Mouse (Mus musculus) embryonic facial prominence, embryonic 15.5 days (tissue): ENCODE results near the gene Elfn1. TPM values are rescaled to one million over a fixed set of nuclear protein-coding genes. Genes with fewer than 3 reads are reported as not detected.
A peak's percentile ranks its signal among the peaks of the same experiment; 100 is the strongest.

Experiments used
- ATAC-seq: fragments of 200-750 bp; cut with Nextera tagmentation; 2 replicates; pipeline ENCODE4 v1.8.0; 2017; ENCODE audit warnings: low read depth, moderate TSS enrichment; ENCODE audit not compliant: insufficient number of reproducible peaks, low FRiP score, low TSS enrichment
- H3K27ac ChIP-seq: fragments of 300-500 bp; sonication (generic); replicated peaks from 2 replicates; pipeline ENCODE4 v1.5.1; 2015; ENCODE audit warnings: mild to moderate bottlenecking, inconsistent platforms
- H3K27me3 ChIP-seq: fragments of 300-500 bp; sonication (generic); 2 replicates; pipeline ENCODE4 v1.6.1; 2015; ENCODE audit warnings: inconsistent platforms
- H3K36me3 ChIP-seq: fragments of 300-500 bp; sonication (generic); 2 replicates; pipeline ENCODE4 v1.6.1; 2015; ENCODE audit warnings: mild to moderate bottlenecking, inconsistent platforms
- H3K4me1 ChIP-seq: fragments of 300-500 bp; sonication (generic); 2 replicates; pipeline ENCODE4 v1.6.1; 2015; ENCODE audit warnings: inconsistent platforms
- H3K4me2 ChIP-seq: fragments of 300-500 bp; sonication (generic); replicated peaks from 2 replicates; pipeline ENCODE4 v1.6.1; 2015; ENCODE audit warnings: mild to moderate bottlenecking, inconsistent platforms
- H3K4me3 ChIP-seq: fragments of 300-500 bp; sonication (generic); replicated peaks from 2 replicates; pipeline ENCODE4 v1.5.1; 2015; ENCODE audit warnings: mild to moderate bottlenecking, inconsistent platforms
- H3K9ac ChIP-seq: fragments of 300-500 bp; sonication (generic); 2 replicates; pipeline ENCODE4 v1.6.1; 2015; ENCODE audit warnings: inconsistent platforms
- H3K9me3 ChIP-seq: fragments of 300-500 bp; sonication (generic); replicated peaks from 2 replicates; pipeline ENCODE4 v1.6.1; 2016; ENCODE audit warnings: inconsistent platforms
- WGBS: fragments of 180-500 bp; shearing (Covaris S2); methylation state at CpG from one replicate; pipeline ENCODE4 v1.1.7; 2015; 5-methylcytosine and 5-hydroxymethylcytosine counted together
- polyA plus RNA-seq: library from polyadenylated mRNA; unstranded; fragments of >200 nt; fragmentation: Nextera tagmentation; extraction: Ambion mirVana; gene quantifications from 2 replicates; pipeline ENCODE4 v1.2.1, GENCODE M21; 2015

Elfn1 gene
- polyA plus RNA-seq, 1 experiment from 2014 or later, result 2.0 TPM

- Histone ChIP-seq H3K4me2 (no peak overlapping the region), H3K4me3 (no peak overlapping the region), H3K9ac (no peak overlapping the region), H3K27me3 (no peaks in the 10 kb centered on the region; the same call in 1 of the 2 replicates), H3K4me1 (peaks cover 41% of the 10 kb centered on the region), H3K36me3 (no peaks in the 10 kb centered on the region), H3K27ac (no peak overlapping the region; the same call in 1 of the 2 replicates), H3K9me3 (no peaks in the 10 kb centered on the region)
- WGBS, result 22% methylated on average over 7 of the region's 7 CpGs
- no peak for ATAC-seq
These were observed 14.8 kb upstream of the Elfn1 start for GRCm38 (mm10) chr5:139892995-139893345.

- Histone ChIP-seq H3K9ac (no peak overlapping the region), H3K4me2 (no peak overlapping the region), H3K27me3 (no peaks in the 10 kb centered on the region; the same call in 1 of the 2 replicates), H3K9me3 (no peaks in the 10 kb centered on the region), H3K4me3 (no peak overlapping the region), H3K36me3 (no peaks in the 10 kb centered on the region), H3K27ac (0 out of 2 replicates have a peak overlapping the region, but pooled peaks have one; percentile 29), H3K4me1 (peaks cover 30% of the 10 kb centered on the region)
- WGBS, result 53% methylated on average over 12 of the region's 12 CpGs
- 0 out of 2 replicates have a peak, but pooled peaks have one; percentile 25 for ATAC-seq
These were observed 13.7 kb upstream of the Elfn1 start for GRCm38 (mm10) chr5:139894025-139894508.

DNA sequence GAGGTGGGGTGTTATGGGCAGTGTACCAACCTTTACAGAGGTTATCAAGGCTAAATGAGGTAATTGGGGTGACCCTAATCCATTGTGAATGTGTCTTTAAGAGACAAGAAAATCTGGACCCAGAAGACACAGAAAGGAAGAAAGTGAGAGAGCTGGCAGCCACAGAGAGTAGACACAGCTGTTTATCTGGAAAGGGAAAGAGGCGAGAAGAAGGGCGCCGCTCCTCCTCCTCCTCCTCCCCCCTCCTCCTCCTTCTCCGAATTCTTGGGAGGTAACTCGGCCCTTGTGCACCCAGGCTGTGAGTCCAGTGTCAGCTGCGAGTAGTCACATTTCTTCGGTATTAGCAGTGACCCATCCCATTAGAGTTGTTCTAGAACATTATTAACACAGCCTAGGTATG, 8.7 kb upstream of the Elfn1 start:
- Histone ChIP-seq H3K4me2 (no peak overlapping the region), H3K9me3 (no peaks in the 10 kb centered on the region), H3K9ac (no peak overlapping the region), H3K4me3 (no peak overlapping the region), H3K4me1 (peaks cover 2% of the 10 kb centered on the region), H3K36me3 (no peaks in the 10 kb centered on the region), H3K27ac (no peak overlapping the region), H3K27me3 (no peaks in the 10 kb centered on the region; the same call in 1 of the 2 replicates)
- 33% methylated on average over 7 of the region's 7 CpGs for WGBS
- no peak for ATAC-seq

DNA sequence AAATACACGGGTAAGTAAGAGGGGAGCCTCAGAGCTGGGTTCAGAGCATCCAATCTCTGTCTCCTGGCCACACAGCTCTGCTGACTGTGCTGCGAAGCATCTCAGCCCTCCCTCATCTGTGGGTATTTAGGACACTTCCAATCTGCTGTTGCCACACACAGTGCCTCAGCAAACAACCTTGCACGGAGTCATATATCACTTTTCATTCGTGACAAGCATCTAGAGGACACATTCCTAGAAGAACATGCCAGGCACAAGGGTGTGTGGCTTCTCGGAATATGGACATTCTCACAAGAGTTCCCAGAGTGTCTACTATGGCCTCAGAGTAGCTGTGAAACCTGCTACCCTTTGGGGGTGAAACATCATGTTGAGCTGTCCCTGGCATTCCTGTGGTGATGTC, 2.6 kb upstream of the Elfn1 start:
- ATAC-seq, result no peak

DNA sequence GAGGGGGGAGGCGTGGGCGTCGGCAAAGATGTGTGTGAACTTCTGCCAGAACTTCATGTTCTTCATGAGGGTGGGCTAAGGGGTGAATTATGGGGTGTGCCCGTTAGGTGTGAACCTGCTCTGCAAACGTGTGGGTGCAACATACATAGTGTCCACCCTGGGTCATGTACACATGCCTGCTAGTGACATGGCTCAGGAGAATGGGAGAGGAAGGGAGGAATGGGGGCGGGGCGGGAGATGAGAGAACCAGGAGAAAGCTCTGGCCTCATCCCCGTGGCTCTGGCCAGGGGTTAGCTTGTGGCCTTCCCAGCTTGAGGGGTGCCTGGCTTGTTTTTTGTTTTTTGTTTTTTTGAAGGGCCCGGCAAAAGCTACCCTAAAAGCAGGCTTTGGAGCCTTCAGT, 1.2 kb upstream of the Elfn1 start:
- H3K9me3 ChIP-seq, result no peaks in the 10 kb centered on the region
- peaks cover 44% of the 10 kb centered on the region for H3K4me1 ChIP-seq
- no peak for ATAC-seq
- H3K4me2 ChIP-seq, result 0 out of 2 replicates have a peak overlapping the region, but pooled peaks have one; percentile 99
- no peaks in the 10 kb centered on the region for H3K36me3 ChIP-seq
- H3K27ac ChIP-seq, result no peak overlapping the region
- WGBS, result 41% methylated on average over 9 of the region's 9 CpGs
- H3K27me3 ChIP-seq, result peaks cover 61% of the 10 kb centered on the region
- H3K9ac ChIP-seq, result no peak overlapping the region
- H3K4me3 ChIP-seq, result no peak overlapping the region

More for the DNA sequence above, 2.6 kb upstream of the Elfn1 start:
- Histone ChIP-seq H3K4me2 (no peak overlapping the region), H3K36me3 (no peaks in the 10 kb centered on the region), H3K27ac (no peak overlapping the region), H3K9ac (no peak overlapping the region), H3K27me3 (peaks cover 47% of the 10 kb centered on the region), H3K4me1 (peaks cover 36% of the 10 kb centered on the region), H3K9me3 (no peaks in the 10 kb centered on the region), H3K4me3 (no peak overlapping the region)
- 65% methylated on average over 5 of the region's 5 CpGs for WGBS

GRCm38 (mm10) chr5:139907241-139907640, 502 bp upstream of the Elfn1 start:
- H3K27ac ChIP-seq, result no peak overlapping the region
- peaks cover 68% of the 10 kb centered on the region for H3K27me3 ChIP-seq
- H3K4me1 ChIP-seq, result peaks cover 51% of the 10 kb centered on the region
- WGBS, result 1% methylated on average over 19 of the region's 19 CpGs
- H3K4me2 ChIP-seq, result peak overlapping the region; percentile 99
- peak overlapping the region; percentile 9; the same call in 1 of the 2 replicates for H3K9ac ChIP-seq
- ATAC-seq, result no peak
- H3K36me3 ChIP-seq, result no peaks in the 10 kb centered on the region
- H3K9me3 ChIP-seq, result no peaks in the 10 kb centered on the region
- peak overlapping the region; percentile 67 for H3K4me3 ChIP-seq

DNA sequence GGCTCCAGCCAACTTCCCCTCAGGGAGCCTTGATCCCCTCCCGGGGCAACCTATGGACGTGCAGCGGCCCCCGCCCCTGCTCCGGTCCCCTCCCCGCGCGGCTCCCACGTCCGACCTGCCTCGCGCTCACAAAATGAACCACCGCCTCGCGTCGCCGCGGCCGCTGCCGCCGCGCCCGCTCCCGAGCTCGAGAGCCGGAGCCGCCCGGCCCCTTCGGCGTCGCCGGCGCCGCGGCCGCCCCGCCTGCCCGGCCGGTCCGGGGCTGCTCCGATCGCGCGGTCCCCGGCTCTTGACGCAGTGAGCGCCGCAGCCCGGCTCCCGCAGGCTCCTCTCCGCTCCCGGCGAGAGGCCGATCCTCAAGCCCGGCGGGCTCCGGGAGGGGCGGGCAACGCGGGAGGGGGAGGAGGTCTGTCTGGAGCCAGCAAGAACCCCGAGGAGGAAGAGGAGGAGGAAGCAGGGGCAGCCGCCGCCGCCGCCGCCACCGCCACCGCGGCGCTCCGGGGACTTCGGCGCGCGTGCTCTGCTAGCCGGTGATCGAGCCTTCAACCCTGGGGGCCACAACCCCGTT, 584 bp downstream of the Elfn1 start:
- Histone ChIP-seq H3K9me3 (no peaks in the 10 kb centered on the region), H3K4me1 (peaks cover 61% of the 10 kb centered on the region), H3K4me2 (peak overlapping the region; percentile 99), H3K36me3 (no peaks in the 10 kb centered on the region), H3K9ac (peak overlapping the region; percentile 48), H3K4me3 (peak overlapping the region; percentile 67), H3K27me3 (peaks cover 79% of the 10 kb centered on the region), H3K27ac (no peak overlapping the region; the same call in 1 of the 2 replicates)
- WGBS, result under 1% methylated on average over 78 of the region's 78 CpGs
- no peak for ATAC-seq

DNA sequence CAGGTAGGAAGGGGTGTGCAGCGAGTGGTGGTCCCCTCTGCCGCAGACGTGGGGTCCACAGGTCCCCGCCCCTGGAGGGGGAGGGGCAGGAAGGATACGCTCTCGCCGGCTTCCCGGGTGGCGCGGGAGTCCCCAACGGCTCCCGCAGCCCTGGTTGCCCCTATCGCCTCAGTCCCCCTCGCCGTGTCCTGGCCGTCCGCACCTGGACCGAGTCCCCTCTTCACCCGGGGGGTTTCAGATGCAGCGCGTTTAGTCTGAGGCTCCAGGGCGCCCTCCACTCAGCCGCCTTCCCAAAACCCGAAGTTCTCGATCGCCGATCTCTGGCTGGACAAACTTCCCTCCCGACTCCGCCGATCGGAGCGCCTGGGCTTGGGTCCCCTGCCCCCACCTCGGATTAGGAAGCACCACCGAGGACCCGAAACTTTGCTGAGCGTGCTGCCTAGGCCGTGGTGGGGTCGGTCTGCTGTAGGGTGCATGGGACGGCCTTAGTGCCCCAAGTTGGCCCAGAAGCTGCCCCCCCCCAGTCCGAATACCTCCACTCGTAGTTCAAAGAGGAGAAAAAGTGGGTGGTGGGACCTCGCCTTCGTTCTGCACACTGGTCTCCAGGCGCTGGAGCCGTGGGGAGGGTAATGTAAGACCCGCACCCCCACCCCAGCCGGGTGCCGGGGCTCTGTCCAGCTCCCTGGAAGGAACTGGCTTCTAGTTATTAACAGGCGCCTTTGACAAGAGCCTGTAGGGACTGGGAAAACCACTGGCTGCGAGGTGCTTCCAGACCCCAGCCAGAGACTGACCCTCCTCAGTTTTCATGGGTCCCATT, 1.3 kb downstream of the Elfn1 start:
- peak overlapping the region; percentile 99 for H3K4me2 ChIP-seq
- H3K27me3 ChIP-seq, result peaks cover 86% of the 10 kb centered on the region
- ATAC-seq, result no peak
- H3K36me3 ChIP-seq, result no peaks in the 10 kb centered on the region
- H3K9me3 ChIP-seq, result no peaks in the 10 kb centered on the region
- H3K4me1 ChIP-seq, result peaks cover 62% of the 10 kb centered on the region
- peak overlapping the region; percentile 48 for H3K9ac ChIP-seq
- peak overlapping the region; percentile 67 for H3K4me3 ChIP-seq
- no peak overlapping the region for H3K27ac ChIP-seq
- WGBS, result under 1% methylated on average over 50 of the region's 50 CpGs

DNA sequence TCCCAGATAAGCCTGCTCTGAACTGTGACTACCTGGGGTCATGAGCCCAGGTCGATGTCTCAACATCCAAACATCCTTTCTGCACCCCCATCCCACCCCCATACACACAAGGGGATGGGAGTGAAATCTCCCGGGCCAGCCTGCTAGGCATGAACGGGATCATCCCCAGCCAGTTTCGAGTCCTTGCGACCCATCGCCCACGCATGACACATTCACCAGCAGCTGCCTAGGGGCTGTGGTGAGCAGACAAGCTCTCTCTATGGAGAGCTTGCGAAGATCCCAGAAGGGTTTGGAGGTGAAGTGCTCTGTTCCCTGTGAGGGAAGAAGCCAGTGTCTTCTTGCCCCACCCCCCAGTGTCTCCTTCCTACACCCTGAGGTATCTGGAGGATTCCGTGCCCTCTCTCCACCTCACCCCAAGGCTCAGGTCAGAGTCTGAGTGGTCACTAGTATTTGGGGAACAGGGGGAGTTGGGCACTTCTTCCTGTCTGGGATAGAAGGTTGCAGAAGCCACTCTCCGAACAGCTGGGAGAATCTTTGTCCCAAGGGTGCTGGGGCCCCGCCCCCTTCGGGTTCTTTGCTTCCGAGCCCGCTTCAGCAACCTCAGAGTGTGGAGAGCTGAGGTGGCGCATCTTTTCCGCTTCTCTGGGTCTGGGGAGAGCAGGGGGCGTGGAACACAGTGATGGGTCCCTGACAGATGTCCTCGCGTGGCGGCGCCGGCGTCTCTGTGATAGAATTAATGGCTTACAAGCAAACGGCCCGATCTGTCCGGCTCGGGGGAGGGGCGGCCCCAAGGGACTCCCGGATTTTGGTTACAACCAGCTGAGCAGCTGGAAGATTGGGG, 2.2 kb downstream of the Elfn1 start:
- H3K9me3 ChIP-seq, result no peaks in the 10 kb centered on the region
- H3K36me3 ChIP-seq, result no peaks in the 10 kb centered on the region
- peaks cover 94% of the 10 kb centered on the region for H3K27me3 ChIP-seq
- 2% methylated on average over 29 of the region's 29 CpGs for WGBS
- no peak overlapping the region for H3K27ac ChIP-seq
- H3K9ac ChIP-seq, result no peak overlapping the region
- no peak for ATAC-seq
- H3K4me3 ChIP-seq, result peak overlapping the region; percentile 67
- peaks cover 62% of the 10 kb centered on the region for H3K4me1 ChIP-seq
- H3K4me2 ChIP-seq, result peak overlapping the region; percentile 99

- Histone ChIP-seq H3K27me3 (peaks cover 94% of the 10 kb centered on the region), H3K4me2 (no peak overlapping the region), H3K4me3 (no peak overlapping the region), H3K9me3 (no peaks in the 10 kb centered on the region), H3K9ac (no peak overlapping the region), H3K4me1 (peaks cover 62% of the 10 kb centered on the region), H3K36me3 (no peaks in the 10 kb centered on the region), H3K27ac (no peak overlapping the region)
- WGBS, result 30% methylated on average over 3 of the region's 3 CpGs
- no peak for ATAC-seq
These were observed 3.1 kb downstream of the Elfn1 start for GRCm38 (mm10) chr5:139910755-139911300.
